20 mouse cellular contexts compared by ENCODE assay signal in the genomic region with DNA sequence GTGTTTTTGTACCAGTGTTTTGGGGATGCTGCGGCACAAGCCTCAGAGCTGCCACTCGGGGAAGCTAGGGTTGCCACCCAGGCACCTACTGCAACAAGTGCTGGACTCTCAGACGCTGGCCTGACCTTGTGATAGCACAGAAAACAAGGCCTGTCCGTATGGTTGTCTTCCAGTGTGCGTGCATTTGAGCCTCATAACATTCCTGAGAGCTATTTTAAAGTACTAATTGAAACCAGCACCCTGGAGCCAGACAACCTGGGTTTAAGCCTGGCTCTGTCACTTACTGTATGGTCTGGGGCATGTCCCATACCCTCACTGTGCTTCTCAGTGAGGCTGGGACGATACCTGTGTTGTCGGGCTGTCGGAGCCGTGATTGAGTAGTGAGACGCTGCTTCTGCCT.
DNase-seq lines count a peak whose midpoint lies in the region; ATAC-seq and TF ChIP-seq lines count a peak whose summit lies in the region.
"Had no signal": no experiment of that assay in that cellular context is flagged by ENCODE, and none has a peak within 500 bp of the region (broad histone marks: within the 10 kb centered on the region; RNA-seq: fewer than 3 reads in every experiment).

No protein-coding gene starts in this region.

- 0 out of 2 replicates have a peak, but pooled peaks cover 3% of the 10 kb centered on the region for H3K4me1 ChIP-seq in forebrain, embryonic 14.5 days (ENCODE audit: control insufficient read depth, insufficient read depth, low read length)
- peaks cover 8% of the 10 kb centered on the region for H3K4me1 ChIP-seq in forebrain, embryonic 16.5 days (replicated peaks; ENCODE audit: control insufficient read depth, insufficient read depth, low read length)
- H3K4me1 ChIP-seq in hindbrain, embryonic 14.5 days (replicated peaks; ENCODE audit: control insufficient read depth, insufficient read depth, low read length) = no peaks in the 10 kb centered on the region; the same call in 1 of the 2 replicates
- H3K4me1 ChIP-seq in hindbrain, embryonic 16.5 days (ENCODE audit: control insufficient read depth, insufficient read depth, low read depth, low read length) = 0 out of 2 replicates have a peak, but pooled peaks cover 2% of the 10 kb centered on the region
- peaks cover 43% of the 10 kb centered on the region for H3K4me1 ChIP-seq in heart, postnatal 0 days (ENCODE audit: control insufficient read depth, insufficient read depth)
- peaks cover 20% of the 10 kb centered on the region for H3K4me1 ChIP-seq in limb, embryonic 14.5 days (ENCODE audit: control insufficient read depth, insufficient read depth, low read length)
- H3K4me1 ChIP-seq: liver, embryonic 15.5 days had no signal

- peak overlapping the region; percentile 21 for H3K9ac ChIP-seq in forebrain, embryonic 14.5 days (ENCODE audit: low read length)
- H3K9ac ChIP-seq in forebrain, embryonic 16.5 days (replicated peaks; ENCODE audit: low read depth, low read length) = no peak overlapping the region
- H3K9ac ChIP-seq in hindbrain, embryonic 14.5 days = 0 out of 2 replicates have a peak overlapping the region, but pooled peaks have one; percentile 31
- H3K9ac ChIP-seq in hindbrain, embryonic 16.5 days (ENCODE audit: low read depth, low read length) = no peak overlapping the region
- H3K9ac ChIP-seq in heart, postnatal 0 days (replicated peaks; ENCODE audit: low read depth, low read length) = no peak overlapping the region; the same call in 1 of the 2 replicates
- 0 out of 2 replicates have a peak overlapping the region, but pooled peaks have one; percentile 5 for H3K9ac ChIP-seq in limb, embryonic 14.5 days (ENCODE audit: low read depth, low read length, severe bottlenecking)
- H3K9ac ChIP-seq: kidney, embryonic 15.5 days; liver, embryonic 15.5 days had no signal

- H3K27me3 ChIP-seq in forebrain, embryonic 14.5 days (replicated peaks; ENCODE audit: control insufficient read depth, insufficient read depth, low read length) = no peaks in the 10 kb centered on the region
- H3K27me3 ChIP-seq in forebrain, embryonic 16.5 days (replicated peaks; ENCODE audit: control insufficient read depth, insufficient read depth, low read length) = no peaks in the 10 kb centered on the region
- H3K27me3 ChIP-seq in hindbrain, embryonic 14.5 days (ENCODE audit: control insufficient read depth, insufficient read depth, low read length) = no peaks in the 10 kb centered on the region
- H3K27me3 ChIP-seq in hindbrain, embryonic 16.5 days (replicated peaks; ENCODE audit: control insufficient read depth, insufficient read depth, low read length) = no peaks in the 10 kb centered on the region
- no peaks in the 10 kb centered on the region for H3K27me3 ChIP-seq in heart, postnatal 0 days (ENCODE audit: control insufficient read depth, insufficient read depth, low read length)
- H3K27me3 ChIP-seq in limb, embryonic 14.5 days (ENCODE audit: control insufficient read depth, insufficient read depth, low read length) = no peaks in the 10 kb centered on the region
- H3K27me3 ChIP-seq: kidney, embryonic 15.5 days; liver, embryonic 15.5 days had no signal

- H3K4me3 ChIP-seq in forebrain, embryonic 14.5 days (ENCODE audit: low read depth, low read length) = no peak overlapping the region
- no peak overlapping the region for H3K4me3 ChIP-seq in forebrain, embryonic 16.5 days (replicated peaks; ENCODE audit: low read length)
- H3K4me3 ChIP-seq in hindbrain, embryonic 14.5 days (replicated peaks; ENCODE audit: low read length) = no peak overlapping the region
- no peak overlapping the region for H3K4me3 ChIP-seq in hindbrain, embryonic 16.5 days (ENCODE audit: low read length)
- H3K4me3 ChIP-seq in heart, postnatal 0 days (ENCODE audit: low read depth, low read length) = no peak overlapping the region
- no peak overlapping the region for H3K4me3 ChIP-seq in limb, embryonic 14.5 days (replicated peaks; ENCODE audit: low read length)
- H3K4me3 ChIP-seq: erythroblast, embryonic 14.5 days; hindbrain, embryonic 10.5 days; kidney, embryonic 15.5 days; liver, embryonic 15.5 days had no signal

- no peak for TF ChIP-seq EP300 in heart, postnatal 0 days (IDR thresholded peaks at IDR 0.05; ENCODE audit: low read depth)

- no peaks in the 10 kb centered on the region for H3K9me3 ChIP-seq in forebrain, embryonic 14.5 days (replicated peaks; ENCODE audit: control insufficient read depth, low read length)
- H3K9me3 ChIP-seq in forebrain, embryonic 16.5 days (ENCODE audit: control insufficient read depth, low read length) = no peaks in the 10 kb centered on the region
- no peaks in the 10 kb centered on the region for H3K9me3 ChIP-seq in hindbrain, embryonic 14.5 days (ENCODE audit: control insufficient read depth, low read length)
- H3K9me3 ChIP-seq in hindbrain, embryonic 16.5 days (ENCODE audit: control insufficient read depth, low read length) = no peaks in the 10 kb centered on the region
- no peaks in the 10 kb centered on the region for H3K9me3 ChIP-seq in heart, postnatal 0 days (replicated peaks; ENCODE audit: control insufficient read depth, low read length)
- H3K9me3 ChIP-seq in limb, embryonic 14.5 days (ENCODE audit: control insufficient read depth, low read length) = no peaks in the 10 kb centered on the region
- H3K9me3 ChIP-seq: hindbrain, embryonic 10.5 days; kidney, embryonic 15.5 days; liver, embryonic 15.5 days had no signal

- WGBS in forebrain, embryonic 14.5 days = 90% methylated on average over 10 of the region's 10 CpGs
- 91% methylated on average over 10 of the region's 10 CpGs for WGBS in forebrain, embryonic 16.5 days
- WGBS in hindbrain, embryonic 14.5 days = 88% methylated on average over 10 of the region's 10 CpGs
- 92% methylated on average over 10 of the region's 10 CpGs for WGBS in hindbrain, embryonic 16.5 days
- 42% methylated on average over 10 of the region's 10 CpGs for WGBS in heart, postnatal 0 days
- WGBS in limb, embryonic 14.5 days = 39% methylated on average over 10 of the region's 10 CpGs

- no peak for DNase-seq in forebrain, embryonic 14.5 days (ENCODE audit: low spot score)
- DNase-seq in hindbrain, embryonic 14.5 days (ENCODE audit: low spot score) = no peak
- DNase-seq in heart, postnatal 0 days (ENCODE audit: low spot score) = no peak
- DNase-seq in limb, embryonic 14.5 days (ENCODE audit: low spot score) = peak; percentile 16
- DNase-seq in spleen, adult 18-20 months = no peak
- no peak for DNase-seq in right cerebral cortex, postnatal 25 days
- DNase-seq: embryo, embryonic 11 days; gastrocnemius, postnatal 10 days; right cerebral cortex, postnatal 14 days; thymus, postnatal 36 days had no signal

- H3K36me3 ChIP-seq in forebrain, embryonic 14.5 days (ENCODE audit: control insufficient read depth, insufficient read depth, low read length) = peaks cover 27% of the 10 kb centered on the region
- no peaks in the 10 kb centered on the region for H3K36me3 ChIP-seq in forebrain, embryonic 16.5 days (ENCODE audit: control insufficient read depth, insufficient read depth)
- H3K36me3 ChIP-seq in hindbrain, embryonic 14.5 days (replicated peaks; ENCODE audit: control insufficient read depth, insufficient read depth) = 0 out of 2 replicates have a peak, but pooled peaks cover 2% of the 10 kb centered on the region
- H3K36me3 ChIP-seq in hindbrain, embryonic 16.5 days (ENCODE audit: control insufficient read depth, insufficient read depth, low read length) = no peaks in the 10 kb centered on the region
- H3K36me3 ChIP-seq in heart, postnatal 0 days (replicated peaks; ENCODE audit: control insufficient read depth, insufficient read depth, low read length) = peaks cover 26% of the 10 kb centered on the region
- H3K36me3 ChIP-seq in limb, embryonic 14.5 days (ENCODE audit: control insufficient read depth, insufficient read depth, low read length) = peaks cover 6% of the 10 kb centered on the region
- H3K36me3 ChIP-seq: G1E; liver, embryonic 15.5 days had no signal

- no peak overlapping the region for H3K4me2 ChIP-seq in forebrain, embryonic 14.5 days (ENCODE audit: low read length)
- no peak overlapping the region for H3K4me2 ChIP-seq in forebrain, embryonic 16.5 days (ENCODE audit: low read length)
- no peak overlapping the region for H3K4me2 ChIP-seq in hindbrain, embryonic 14.5 days (replicated peaks)
- H3K4me2 ChIP-seq in hindbrain, embryonic 16.5 days (ENCODE audit: low read length) = no peak overlapping the region
- peak overlapping the region; percentile 19 for H3K4me2 ChIP-seq in heart, postnatal 0 days (ENCODE audit: low read depth, low read length)
- no peak overlapping the region for H3K4me2 ChIP-seq in limb, embryonic 14.5 days (replicated peaks; ENCODE audit: low read depth, low read length, severe bottlenecking)
- H3K4me2 ChIP-seq: kidney, embryonic 15.5 days; liver, embryonic 15.5 days had no signal

- no peak overlapping the region for H3K27ac ChIP-seq in forebrain, embryonic 14.5 days (ENCODE audit: low read depth, low read length)
- H3K27ac ChIP-seq in forebrain, embryonic 16.5 days (ENCODE audit: low read length) = no peak overlapping the region
- H3K27ac ChIP-seq in hindbrain, embryonic 14.5 days = no peak overlapping the region
- no peak overlapping the region for H3K27ac ChIP-seq in hindbrain, embryonic 16.5 days (ENCODE audit: low read depth, low read length)
- peak overlapping the region; percentile 81 for H3K27ac ChIP-seq in heart, postnatal 0 days (ENCODE audit: low read depth)
- H3K27ac ChIP-seq in limb, embryonic 14.5 days (replicated peaks; ENCODE audit: low read depth, low read length) = 0 out of 2 replicates have a peak overlapping the region, but pooled peaks have one; percentile 11
- H3K27ac ChIP-seq: hindbrain, embryonic 10.5 days; kidney, embryonic 15.5 days; liver, embryonic 15.5 days had no signal

- no peak for TF ChIP-seq CTCF in heart, postnatal 0 days (IDR thresholded peaks at IDR 0.05; ENCODE audit: low read depth)

- ATAC-seq in forebrain, embryonic 14.5 days = no peak
- no peak for ATAC-seq in forebrain, embryonic 16.5 days
- ATAC-seq in hindbrain, embryonic 14.5 days (ENCODE audit: low FRiP score) = no peak
- no peak for ATAC-seq in hindbrain, embryonic 16.5 days
- no peak for ATAC-seq in heart, postnatal 0 days (ENCODE audit: insufficient read depth, low read depth)
- peak; percentile 41; the same call in 1 of the 2 replicates for ATAC-seq in limb, embryonic 14.5 days (ENCODE audit: low FRiP score, low read depth)
- ATAC-seq: CD4-positive, CD25-positive, alpha-beta regulatory T cell, adult 4 months; inflammation-experienced regulatory T-cells, adult 6 months; lung, postnatal 0 days had no signal

- TF ChIP-seq POLR2A in limb, embryonic 14.5 days (IDR thresholded peaks at IDR 0.05; ENCODE audit: borderline replicate concordance, extremely low read depth, insufficient read depth, insufficient read length) = no peak

Comparison
In these comparisons a context has a peak if more than half of its experiments do, and no peak if none do; other contexts are left out.
1. H3K9ac ChIP-seq: peak in forebrain, embryonic 14.5 days (single experiment), hindbrain, embryonic 14.5 days (single experiment) and limb, embryonic 14.5 days (single experiment); none in forebrain, embryonic 16.5 days (single experiment), hindbrain, embryonic 16.5 days (single experiment) and heart, postnatal 0 days (single experiment).
2. H3K27ac ChIP-seq: peak in heart, postnatal 0 days (single experiment) and limb, embryonic 14.5 days (single experiment); none in forebrain, embryonic 14.5 days (single experiment), forebrain, embryonic 16.5 days (single experiment), hindbrain, embryonic 14.5 days (single experiment) and hindbrain, embryonic 16.5 days (single experiment).